Mouse (Mus musculus) midbrain, embryonic 10.5 days (tissue): ENCODE measurements around the gene Rps6kc1. TPM values are rescaled to one million over a fixed set of nuclear protein-coding genes. Genes with fewer than 3 reads are reported as not detected.

Experiments used
- DNase-seq: peaks from one replicate; pipeline ENCODE4 v3.0.0-alpha.2; 2017; ENCODE audit warnings: low spot score
- H3K27ac ChIP-seq: fragments of 300-500 bp; sonication (generic); replicated peaks from 2 replicates; pipeline ENCODE4 v1.5.1; 2016; ENCODE audit warnings: mild to moderate bottlenecking
- H3K27me3 ChIP-seq: fragments of 300-500 bp; sonication (generic); 2 replicates; pipeline ENCODE4 v1.6.1; 2016; ENCODE audit warnings: low read depth, mild to moderate bottlenecking; ENCODE audit not compliant: poor library complexity, severe bottlenecking
- H3K36me3 ChIP-seq: fragments of 300-500 bp; sonication (generic); 2 replicates; pipeline ENCODE4 v1.6.1; 2016; ENCODE audit warnings: mild to moderate bottlenecking, moderate library complexity
- H3K4me1 ChIP-seq: fragments of 300-500 bp; sonication (generic); 2 replicates; pipeline ENCODE4 v1.6.1; 2016
- H3K4me3 ChIP-seq: fragments of 300-500 bp; sonication (generic); 2 replicates; pipeline ENCODE4 v1.5.1; 2016; ENCODE audit warnings: mild to moderate bottlenecking, moderate library complexity
- H3K9me3 ChIP-seq: fragments of 300-500 bp; sonication (generic); replicated peaks from 2 replicates; pipeline ENCODE4 v1.6.1; 2016; ENCODE audit warnings: mild to moderate bottlenecking
- WGBS: fragments of 180-500 bp; shearing (Covaris S2); methylation state at CpG from one replicate; pipeline ENCODE4 v1.1.7; 2016; 5-methylcytosine and 5-hydroxymethylcytosine counted together
- polyA plus RNA-seq: library from polyadenylated mRNA; unstranded; fragments of >200 nt; fragmentation: Nextera tagmentation; extraction: Ambion mirVana; gene quantifications from 2 replicates; pipeline ENCODE4 v1.2.1, GENCODE M21; 2016

Gene Rps6kc1
- polyA plus RNA-seq, 1 experiment from 2014 or later = 16.2 TPM

DNA sequence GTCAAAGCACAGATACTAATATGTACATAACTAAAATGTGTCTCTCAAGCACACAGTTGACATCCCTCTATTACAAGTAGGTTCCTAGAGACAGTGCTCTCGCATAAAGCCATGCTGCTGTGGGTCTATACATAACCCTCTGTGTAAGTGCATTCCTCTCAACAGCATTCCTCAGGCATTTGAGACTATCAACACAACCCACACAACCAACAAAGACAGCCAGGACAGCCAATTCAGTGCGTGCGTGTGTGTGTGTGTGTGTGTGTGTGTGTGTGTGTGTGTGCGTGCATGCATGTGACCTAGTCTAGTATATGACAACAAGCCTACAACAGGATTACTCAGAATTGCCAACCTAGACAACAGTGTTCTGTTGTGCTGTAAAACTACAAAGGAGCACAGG, 87.8 kb downstream of the Rps6kc1 start:
- H3K27ac ChIP-seq = no peak overlapping the region
- H3K36me3 ChIP-seq = peaks cover 6% of the 10 kb centered on the region
- DNase-seq = no peak
- H3K9me3 ChIP-seq = no peaks in the 10 kb centered on the region
- WGBS = 91% methylated on average over 4 of the region's 4 CpGs
- H3K27me3 ChIP-seq = no peaks in the 10 kb centered on the region
- H3K4me3 ChIP-seq = no peak overlapping the region
- H3K4me1 ChIP-seq = no peaks in the 10 kb centered on the region; the same call in 1 of the 2 replicates

DNA sequence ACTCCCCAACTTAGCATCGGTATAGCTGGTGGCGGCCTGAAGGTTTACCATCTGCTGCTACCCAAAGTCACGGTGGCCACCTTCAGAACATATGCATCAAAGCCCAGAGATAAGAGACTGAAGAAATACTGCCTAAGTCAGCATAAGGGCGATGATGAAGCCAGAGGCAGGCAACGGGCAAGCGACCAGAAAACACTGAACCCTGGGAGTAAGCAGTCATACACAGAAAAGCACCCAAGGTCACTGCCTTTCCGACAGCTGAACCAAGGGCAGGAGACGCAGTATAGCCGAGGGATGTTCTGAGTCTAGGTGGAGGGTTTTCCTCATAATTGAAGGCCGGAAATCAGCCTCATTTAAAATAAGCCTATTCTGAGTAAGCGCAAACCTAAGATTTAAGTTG, 95.4 kb downstream of the Rps6kc1 start:
- no peaks in the 10 kb centered on the region for H3K27me3 ChIP-seq
- WGBS = 89% methylated on average over 11 of the region's 11 CpGs
- no peaks in the 10 kb centered on the region for H3K9me3 ChIP-seq
- H3K36me3 ChIP-seq = no peaks in the 10 kb centered on the region; the same call in 1 of the 2 replicates
- no peak overlapping the region for H3K4me3 ChIP-seq
- H3K4me1 ChIP-seq = peaks cover 9% of the 10 kb centered on the region
- H3K27ac ChIP-seq = no peak overlapping the region
- no peak for DNase-seq

DNA sequence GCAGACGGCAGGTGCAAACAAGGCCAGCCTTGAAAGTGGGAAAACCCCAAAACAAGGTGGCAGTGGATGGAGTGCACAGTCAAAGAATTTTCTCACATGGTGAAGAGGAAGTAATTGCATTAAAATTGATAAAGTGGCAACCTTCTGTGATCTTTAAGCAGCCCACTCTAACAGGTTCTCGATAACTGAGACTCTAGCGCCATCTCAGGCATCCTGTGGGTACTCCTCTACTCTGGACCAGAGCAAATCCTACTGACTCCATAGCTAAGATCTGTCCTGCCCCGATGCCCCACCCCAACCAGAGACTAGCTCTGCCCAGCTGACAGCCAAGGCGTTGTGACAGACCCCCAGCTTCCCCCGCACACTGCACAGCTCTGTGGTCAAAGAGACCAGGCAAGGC, 101.2 kb downstream of the Rps6kc1 start:
- DNase-seq = no peak
- 0 out of 2 replicates have a peak, but pooled peaks cover 7% of the 10 kb centered on the region for H3K27me3 ChIP-seq
- H3K36me3 ChIP-seq = peaks cover 8% of the 10 kb centered on the region
- no peak overlapping the region for H3K27ac ChIP-seq
- peaks cover 24% of the 10 kb centered on the region for H3K4me1 ChIP-seq
- H3K4me3 ChIP-seq = no peak overlapping the region
- H3K9me3 ChIP-seq = no peaks in the 10 kb centered on the region
- 79% methylated on average over 6 of the region's 6 CpGs for WGBS

DNA sequence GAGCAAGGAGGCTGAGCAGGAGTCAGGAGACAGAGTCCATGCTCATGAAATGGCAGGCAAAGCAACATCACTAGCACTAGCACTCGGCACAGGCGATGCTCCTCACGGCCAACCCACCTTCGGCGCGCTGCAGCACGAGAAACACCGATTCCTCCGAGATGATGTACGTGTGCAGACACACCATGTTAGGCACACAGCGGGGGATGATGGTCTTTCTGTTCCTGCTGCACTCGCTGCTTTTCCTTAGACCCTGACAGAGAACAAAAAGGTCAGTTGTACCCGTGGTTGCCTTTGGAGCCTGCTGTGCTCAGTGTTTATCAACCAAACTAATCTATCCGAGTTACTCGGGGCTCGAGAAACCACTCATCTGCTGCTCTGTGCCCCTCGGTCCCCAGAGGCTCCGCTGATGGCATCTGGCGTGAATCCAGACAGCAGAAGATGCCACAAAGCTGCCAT, 102.8 kb downstream of the Rps6kc1 start:
- WGBS = 38% methylated on average over 19 of the region's 19 CpGs

DNA sequence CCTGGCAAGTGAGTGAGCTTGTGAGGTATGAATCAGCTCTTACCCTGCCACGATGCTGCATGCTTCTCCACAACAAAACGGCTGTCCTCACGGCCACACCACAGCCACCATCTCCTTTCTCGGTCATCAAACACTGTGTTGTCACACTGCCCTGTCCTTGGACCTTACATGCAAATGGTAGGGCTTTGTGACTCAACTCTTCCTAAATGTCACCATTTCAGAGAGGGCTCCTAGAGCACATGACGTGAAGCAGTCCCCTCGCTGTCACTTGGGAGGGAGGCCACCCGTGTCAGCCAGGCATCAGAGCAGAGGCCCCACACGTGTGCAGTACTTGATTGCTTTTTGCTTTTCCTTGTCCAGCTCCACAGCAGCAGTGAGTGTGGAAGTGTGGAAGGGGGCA, 104.8 kb downstream of the Rps6kc1 start:
- Histone ChIP-seq H3K27me3 (0 out of 2 replicates have a peak, but pooled peaks cover 7% of the 10 kb centered on the region), H3K36me3 (peaks cover 12% of the 10 kb centered on the region), H3K27ac (no peak overlapping the region), H3K9me3 (no peaks in the 10 kb centered on the region), H3K4me3 (no peak overlapping the region), H3K4me1 (peaks cover 15% of the 10 kb centered on the region)
- 90% methylated on average over 8 of the region's 8 CpGs for WGBS
- no peak for DNase-seq

More for the DNA sequence above, 102.8 kb downstream of the Rps6kc1 start:
- Histone ChIP-seq H3K4me3 (peak overlapping the region; percentile 14; the same call in 1 of the 2 replicates), H3K27ac (no peak overlapping the region), H3K9me3 (no peaks in the 10 kb centered on the region), H3K36me3 (peaks cover 8% of the 10 kb centered on the region), H3K4me1 (peaks cover 20% of the 10 kb centered on the region), H3K27me3 (0 out of 2 replicates have a peak, but pooled peaks cover 7% of the 10 kb centered on the region)
- peak; percentile 34 for DNase-seq

GRCm38 (mm10) chr1:190798668-190799067, 112.9 kb downstream of the Rps6kc1 start:
- no peak overlapping the region for H3K27ac ChIP-seq
- no peaks in the 10 kb centered on the region for H3K9me3 ChIP-seq
- WGBS = 94% methylated on average over 11 of the region's 11 CpGs
- peaks cover 18% of the 10 kb centered on the region for H3K4me1 ChIP-seq
- no peak for DNase-seq
- H3K4me3 ChIP-seq = no peak overlapping the region
- H3K36me3 ChIP-seq = peaks cover 26% of the 10 kb centered on the region
- no peaks in the 10 kb centered on the region for H3K27me3 ChIP-seq

- no peaks in the 10 kb centered on the region for H3K27me3 ChIP-seq
- no peak for DNase-seq
Observed at GRCm38 (mm10) chr1:190797483-190798058, 114.0 kb downstream of the Rps6kc1 start.

DNA sequence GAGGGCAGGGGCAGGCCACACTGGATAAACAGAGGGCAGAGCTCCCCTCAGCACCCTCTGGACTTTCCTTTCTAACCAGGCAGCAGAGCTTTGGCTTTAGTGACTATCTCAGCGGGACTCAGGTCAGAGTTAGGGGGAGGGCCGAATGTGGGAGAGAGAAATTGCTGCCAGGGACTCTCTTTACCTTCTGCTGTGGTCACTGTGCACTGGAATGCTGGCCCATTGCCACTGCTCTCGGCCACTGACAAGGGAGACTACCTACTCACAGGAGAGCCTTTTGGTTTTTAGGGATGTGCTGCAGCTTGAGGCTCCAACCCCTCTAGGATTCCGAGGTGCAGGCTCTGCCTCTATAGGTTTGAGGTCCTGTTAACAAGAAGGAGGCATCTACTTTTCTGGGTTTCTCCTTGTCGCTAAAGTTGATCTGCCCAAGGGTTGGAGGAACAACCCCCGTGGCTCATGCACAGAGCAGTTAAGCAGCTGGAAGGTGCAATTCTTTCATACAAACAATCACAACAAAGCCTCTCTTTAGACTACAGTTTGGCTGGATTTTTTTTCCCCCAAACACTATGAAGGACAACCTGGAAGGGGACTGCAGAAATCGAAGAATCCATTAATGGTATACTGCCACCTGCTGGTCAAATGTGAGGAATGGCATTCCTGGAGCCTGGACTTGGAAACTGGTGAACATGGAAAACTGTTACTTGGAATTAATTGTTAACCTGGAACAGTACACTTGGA, 114.7 kb downstream of the Rps6kc1 start:
- H3K36me3 ChIP-seq = peaks cover 23% of the 10 kb centered on the region
- no peaks in the 10 kb centered on the region for H3K27me3 ChIP-seq
- peak overlapping the region; percentile 55 for H3K27ac ChIP-seq
- DNase-seq = peak; percentile 49
- 41% methylated on average over 7 of the region's 7 CpGs for WGBS
- peaks cover 18% of the 10 kb centered on the region for H3K4me1 ChIP-seq
- no peaks in the 10 kb centered on the region for H3K9me3 ChIP-seq
- no peak overlapping the region for H3K4me3 ChIP-seq

More at GRCm38 (mm10) chr1:190797483-190798058, 114.0 kb downstream of the Rps6kc1 start:
- peaks cover 18% of the 10 kb centered on the region for H3K4me1 ChIP-seq
- no peak overlapping the region for H3K4me3 ChIP-seq
- H3K36me3 ChIP-seq = peaks cover 23% of the 10 kb centered on the region
- WGBS = 84% methylated on average over 11 of the region's 11 CpGs
- H3K9me3 ChIP-seq = no peaks in the 10 kb centered on the region
- no peak overlapping the region for H3K27ac ChIP-seq

- no peaks in the 10 kb centered on the region for H3K36me3 ChIP-seq
- H3K4me3 ChIP-seq = no peak overlapping the region
- H3K27me3 ChIP-seq = no peaks in the 10 kb centered on the region
- no peak for DNase-seq
- H3K9me3 ChIP-seq = no peaks in the 10 kb centered on the region
- H3K4me1 ChIP-seq = peaks cover 14% of the 10 kb centered on the region
- no peak overlapping the region for H3K27ac ChIP-seq
- WGBS = 84% methylated on average over 6 of the region's 6 CpGs
Observed at GRCm38 (mm10) chr1:190791638-190792037, 119.9 kb downstream of the Rps6kc1 start.

DNA sequence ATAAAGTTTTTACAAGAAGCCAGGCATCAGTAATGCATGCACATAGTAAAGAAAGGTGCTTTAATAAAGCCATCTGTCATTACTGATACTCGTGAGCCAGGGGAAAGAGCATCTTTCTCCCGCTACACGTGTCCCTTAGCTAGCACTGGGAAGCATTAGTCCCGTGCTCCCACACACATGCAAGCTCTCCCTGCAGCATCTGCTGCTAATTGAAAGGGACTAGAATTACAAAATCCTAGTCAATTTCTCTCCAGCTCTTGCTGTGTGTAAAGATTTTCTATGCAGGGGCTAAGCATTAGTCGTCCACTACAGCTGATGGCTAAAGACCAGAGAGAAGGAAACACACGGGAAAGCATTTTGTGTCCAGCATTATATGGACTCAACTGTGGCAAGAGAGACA, 120.8 kb downstream of the Rps6kc1 start:
- DNase-seq = no peak

GRCm38 (mm10) chr1:190777660-190778059, 133.9 kb downstream of the Rps6kc1 start:
- Histone ChIP-seq H3K36me3 (peaks cover 23% of the 10 kb centered on the region), H3K4me3 (no peak overlapping the region), H3K27me3 (no peaks in the 10 kb centered on the region), H3K9me3 (no peaks in the 10 kb centered on the region), H3K4me1 (0 out of 2 replicates have a peak, but pooled peaks cover 4% of the 10 kb centered on the region), H3K27ac (no peak overlapping the region)
- DNase-seq = no peak
- 85% methylated on average over 6 of the region's 6 CpGs for WGBS

More for the DNA sequence above, 120.8 kb downstream of the Rps6kc1 start:
- Histone ChIP-seq H3K4me1 (peaks cover 5% of the 10 kb centered on the region), H3K4me3 (no peak overlapping the region), H3K27me3 (no peaks in the 10 kb centered on the region), H3K9me3 (no peaks in the 10 kb centered on the region), H3K36me3 (0 out of 2 replicates have a peak, but pooled peaks cover 3% of the 10 kb centered on the region), H3K27ac (no peak overlapping the region)
- WGBS = 88% methylated on average over 6 of the region's 6 CpGs

DNA sequence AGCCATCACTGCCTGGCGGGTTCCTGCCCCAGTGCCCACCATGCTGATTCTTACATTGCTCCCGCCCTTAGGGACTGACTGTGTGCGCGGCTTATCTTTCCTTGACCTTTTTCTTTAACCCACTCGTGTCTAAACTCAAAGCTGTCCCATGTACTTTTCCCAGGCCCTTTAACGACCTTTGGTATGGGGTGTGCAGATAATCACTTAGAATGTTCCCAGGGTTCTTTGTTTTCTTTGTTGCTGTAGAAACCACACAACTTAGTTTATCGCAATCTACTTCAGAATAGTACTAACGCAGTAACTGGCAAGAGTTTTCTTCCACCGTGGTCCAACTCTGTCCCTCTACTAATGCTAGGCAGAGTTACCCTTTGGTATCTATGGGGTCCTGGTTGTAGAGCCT, 135.3 kb downstream of the Rps6kc1 start:
- 0 out of 2 replicates have a peak, but pooled peaks cover 4% of the 10 kb centered on the region for H3K4me1 ChIP-seq
- H3K4me3 ChIP-seq = no peak overlapping the region
- H3K9me3 ChIP-seq = no peaks in the 10 kb centered on the region
- DNase-seq = no peak
- H3K27me3 ChIP-seq = no peaks in the 10 kb centered on the region
- no peak overlapping the region for H3K27ac ChIP-seq
- peaks cover 17% of the 10 kb centered on the region for H3K36me3 ChIP-seq
- 87% methylated on average over 9 of the region's 9 CpGs for WGBS
